Mouse (Mus musculus) frontal cortex, postnatal 14 days (tissue): Measurements from ENCODE around the gene Leo1.

Experiments used
- DNase-seq, 2 experiments: peaks; one replicate each; pipeline ENCODE4 v3.0.0; 2022; ENCODE audit warnings: low spot score in 2 of 2

Gene Leo1

GRCm38 (mm10) chr9:75440796-75441666 lies at the start of gene Leo1:
Gene Leo1 (plus strand): TSS chr9:75441524.
- peak; percentile 81 to 85 for DNase-seq

- no peak for DNase-seq
Measured at GRCm38 (mm10) chr9:75393251-75393650, 48.1 kb upstream of the Leo1 start.

DNA sequence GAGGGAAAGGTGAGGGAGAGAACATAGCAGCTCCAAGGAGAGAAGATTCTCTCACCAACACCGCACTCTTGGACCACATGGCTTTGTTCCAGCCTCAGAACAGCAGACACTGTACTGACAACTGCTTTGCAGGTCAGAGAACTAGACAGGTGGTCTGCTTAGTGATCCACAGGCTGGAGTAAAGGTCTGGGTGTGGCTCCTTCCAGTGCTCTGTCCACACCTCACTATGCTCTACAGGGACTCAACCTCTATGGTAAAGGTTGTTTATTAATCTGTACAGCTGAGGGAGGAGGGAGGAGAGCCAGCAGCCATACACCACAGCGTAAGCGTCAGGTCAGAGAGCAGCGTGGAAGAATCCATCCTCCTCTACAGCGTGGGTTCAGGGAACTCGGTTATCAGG lies 45.4 kb upstream of the Leo1 start:
- no peak for DNase-seq

DNA sequence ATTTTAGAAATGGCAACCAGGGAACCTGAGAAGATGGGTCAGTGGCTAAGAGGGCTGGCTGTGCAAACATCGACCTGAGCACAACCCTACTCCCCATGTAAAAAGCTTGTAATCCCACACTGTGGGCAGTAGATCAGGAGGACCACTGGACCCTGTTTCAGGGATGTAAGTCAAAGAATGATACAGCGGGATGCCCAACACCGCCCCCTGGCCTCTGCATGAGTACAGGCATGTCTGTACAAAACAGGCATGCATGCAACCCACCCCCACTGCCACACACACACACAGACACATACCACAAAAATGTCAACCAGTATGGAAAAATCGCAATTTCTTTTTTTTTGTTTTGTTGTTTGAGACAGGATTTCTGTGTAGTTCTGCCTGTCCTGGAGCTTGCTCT lies 42.3 kb upstream of the Leo1 start:
- DNase-seq = no peak

GRCm38 (mm10) chr9:75400639-75401038 lies 40.7 kb upstream of the Leo1 start:
- DNase-seq = no peak

DNA sequence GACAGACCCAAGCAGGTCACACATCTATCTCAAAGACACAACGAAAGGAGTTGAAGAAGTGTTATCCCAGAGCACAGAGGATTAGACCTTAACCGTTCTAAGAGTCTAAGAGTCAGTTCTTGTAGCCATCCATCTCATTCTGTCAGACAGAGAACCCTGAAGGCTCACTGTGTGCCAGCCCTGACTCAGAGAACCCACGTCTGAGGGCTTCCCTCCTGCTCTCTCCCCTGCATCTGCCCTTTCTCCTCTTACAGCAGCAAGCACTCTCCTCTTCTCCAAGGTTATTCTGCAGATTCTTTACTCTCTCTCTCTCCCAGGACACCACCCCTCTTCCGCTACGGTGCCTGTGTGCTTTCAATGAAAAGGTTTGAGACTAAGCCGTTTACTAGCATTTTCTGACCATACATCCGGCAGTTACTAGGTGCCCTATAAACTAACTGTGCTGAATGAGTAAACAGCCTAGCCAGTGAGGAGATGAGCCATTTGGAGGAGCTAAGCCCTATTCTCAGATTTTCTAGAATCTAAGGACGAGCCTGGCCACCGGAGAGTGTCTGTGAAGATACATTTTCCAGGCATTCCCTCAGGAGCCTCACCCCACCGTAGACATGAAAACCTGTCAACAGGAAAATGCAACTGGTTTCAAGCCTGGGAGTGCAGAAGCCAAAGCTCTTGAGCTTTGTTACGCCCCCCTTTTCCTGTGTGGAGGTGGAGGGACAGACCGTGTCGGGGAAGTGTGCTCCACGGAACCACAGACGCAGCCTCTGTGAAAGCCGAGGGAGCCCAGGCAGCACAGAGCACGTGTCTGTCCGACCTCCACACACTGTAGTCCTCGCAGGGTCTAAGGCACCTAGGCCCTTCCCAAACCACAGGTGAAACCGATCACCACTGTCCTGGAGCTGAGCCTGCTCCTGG lies 39.5 kb upstream of the Leo1 start:
- DNase-seq = no peak

GRCm38 (mm10) chr9:75403520-75403919 lies 37.8 kb upstream of the Leo1 start:
- no peak for DNase-seq

GRCm38 (mm10) chr9:75406121-75406520 lies 35.2 kb upstream of the Leo1 start:
- DNase-seq = no peak

GRCm38 (mm10) chr9:75407803-75408202 lies 33.5 kb upstream of the Leo1 start:
- peak in 1 of 2 experiments; percentile 29 for DNase-seq

GRCm38 (mm10) chr9:75408204-75408826 lies 33.0 kb upstream of the Leo1 start:
- DNase-seq = no peak

DNA sequence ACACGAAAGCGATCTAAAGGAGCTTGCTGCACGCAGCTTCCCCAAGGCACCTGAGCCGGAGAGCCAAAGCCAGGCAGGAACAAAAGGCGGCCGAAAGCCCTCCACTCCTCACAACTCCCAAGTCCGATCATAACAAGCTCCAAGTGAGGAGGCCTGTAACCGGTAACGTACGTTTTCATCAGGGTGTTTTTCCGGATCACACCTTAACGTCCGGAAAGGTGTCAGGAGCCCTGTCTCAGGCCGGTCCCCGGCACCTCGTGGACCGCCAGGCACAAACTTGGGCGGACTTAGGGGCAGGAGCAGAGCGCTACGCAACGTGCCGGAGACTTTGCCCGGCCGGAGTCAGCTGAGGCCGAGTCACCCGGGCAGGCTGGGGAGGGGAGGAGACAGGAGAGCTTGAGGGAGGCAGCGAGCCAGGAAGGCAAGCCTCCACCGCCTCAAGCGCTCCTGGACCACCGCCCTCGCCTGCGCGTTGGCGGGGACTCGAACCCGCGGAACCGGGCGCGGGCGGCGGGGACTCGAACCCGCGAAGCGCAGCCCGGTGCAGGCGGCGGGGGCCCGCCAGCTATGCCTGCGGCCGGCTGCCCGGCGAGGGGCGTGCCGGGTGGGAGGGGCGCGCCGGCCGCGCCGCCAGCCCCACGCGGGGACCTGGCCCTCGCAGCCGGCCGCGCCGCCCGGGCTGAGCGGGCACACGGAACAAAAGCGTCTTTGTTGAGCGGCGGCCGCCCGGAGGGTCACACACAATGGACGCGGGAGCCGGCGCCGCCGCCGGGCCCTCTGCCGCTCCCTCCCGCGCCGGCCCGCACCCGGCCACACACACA lies 32.1 kb upstream of the Leo1 start:
- DNase-seq = peak; percentile 48 to 55

- DNase-seq = peak; percentile 92 to 96
Measured at GRCm38 (mm10) chr9:75409852-75410378, 31.4 kb upstream of the Leo1 start, which contains the start of gene Mapk6. Gene Mapk6 (minus strand): TSS chr9:75410005.

DNA sequence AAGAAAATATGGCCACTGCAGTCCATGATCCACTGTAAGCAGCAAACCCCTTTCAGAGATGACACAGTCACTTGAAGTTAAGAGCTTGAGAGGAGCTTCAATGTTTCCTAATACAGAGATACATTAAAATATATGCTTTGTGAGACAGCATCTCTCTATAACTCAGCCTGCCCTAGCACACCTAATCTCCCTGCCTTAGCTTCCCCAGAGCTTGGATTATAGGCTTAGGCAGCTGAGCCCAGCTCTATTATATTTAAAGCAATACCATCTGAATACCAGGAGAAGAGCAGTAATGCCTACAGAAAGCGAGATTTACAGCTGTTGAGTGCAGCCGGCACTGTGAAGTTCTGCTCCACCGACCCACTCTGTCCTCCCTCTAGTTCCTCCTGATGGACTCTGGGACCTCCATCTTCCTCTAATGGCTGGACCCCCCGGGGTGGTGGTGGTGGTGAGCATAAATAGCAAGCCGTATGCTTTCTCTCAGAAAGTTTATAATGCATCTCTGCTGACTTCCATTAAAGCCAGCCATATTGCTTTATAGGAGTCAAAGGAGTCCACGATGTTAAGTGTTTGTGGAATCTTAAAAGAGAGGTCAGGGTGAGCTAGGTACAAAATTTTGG lies 30.3 kb upstream of the Leo1 start:
- no peak for DNase-seq

- no peak for DNase-seq
Measured at GRCm38 (mm10) chr9:75411584-75411983, 29.7 kb upstream of the Leo1 start.

DNA sequence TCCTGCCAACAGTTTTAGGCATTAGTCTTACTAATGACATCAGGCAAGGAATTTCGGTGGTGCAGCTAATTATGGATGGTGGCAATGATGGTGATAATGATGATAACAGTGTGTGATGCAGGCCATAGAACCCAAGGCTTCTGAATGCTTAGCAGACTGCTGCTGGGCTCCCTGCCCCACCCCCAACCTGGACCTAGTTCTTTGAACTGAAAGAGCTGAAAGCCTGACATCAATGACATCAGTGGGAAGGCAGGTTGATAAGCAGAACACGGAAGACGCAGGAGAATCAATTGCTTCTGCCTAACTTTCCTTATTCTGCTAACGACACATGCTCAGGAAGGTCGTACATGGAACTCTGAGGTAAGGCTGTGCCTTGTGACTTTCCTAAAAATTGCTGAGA lies 28.1 kb upstream of the Leo1 start:
- no peak for DNase-seq

DNA sequence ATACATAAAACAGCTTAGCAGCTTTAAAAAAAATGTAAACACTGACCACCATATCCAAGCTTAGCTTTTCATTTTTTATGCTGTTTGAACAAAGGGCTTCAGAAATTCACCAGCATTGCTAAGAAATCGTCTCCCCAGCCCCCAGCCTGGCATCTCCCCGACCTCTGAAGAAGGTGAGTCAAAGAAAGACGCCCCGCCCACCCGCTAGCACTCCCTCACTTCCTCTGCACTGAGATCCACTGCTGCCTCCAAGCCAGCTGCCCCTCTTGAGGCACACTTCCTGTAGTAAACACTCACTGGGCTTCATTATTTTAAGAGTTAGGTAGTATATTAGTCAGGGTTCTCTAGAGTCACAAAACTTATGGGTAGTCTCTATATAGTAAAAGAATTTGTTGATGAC lies 27.1 kb upstream of the Leo1 start:
- no peak for DNase-seq

DNA sequence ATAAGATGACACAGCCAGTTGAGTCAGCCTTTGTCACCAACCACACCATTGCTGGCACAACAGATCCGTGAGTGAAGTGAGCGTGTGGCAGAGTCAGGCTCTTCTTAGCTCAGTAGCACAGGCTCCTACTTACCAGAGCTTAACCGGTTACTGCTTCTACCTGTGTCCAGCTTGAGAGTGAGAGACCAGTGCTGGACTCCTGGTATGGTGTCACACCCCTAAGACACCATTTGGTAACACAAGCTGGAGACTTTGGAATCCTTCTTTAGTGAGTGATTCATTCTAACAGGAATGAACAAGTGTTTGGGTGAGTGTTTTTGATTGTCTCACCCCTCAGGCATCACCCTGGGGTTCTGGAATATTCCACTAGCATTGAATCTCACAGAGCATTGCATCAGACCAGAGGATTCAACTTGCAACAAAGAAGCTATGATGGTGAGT lies 19.1 kb upstream of the Leo1 start:
- no peak for DNase-seq

- no peak for DNase-seq
Measured at GRCm38 (mm10) chr9:75423683-75424082, 17.6 kb upstream of the Leo1 start.

DNA sequence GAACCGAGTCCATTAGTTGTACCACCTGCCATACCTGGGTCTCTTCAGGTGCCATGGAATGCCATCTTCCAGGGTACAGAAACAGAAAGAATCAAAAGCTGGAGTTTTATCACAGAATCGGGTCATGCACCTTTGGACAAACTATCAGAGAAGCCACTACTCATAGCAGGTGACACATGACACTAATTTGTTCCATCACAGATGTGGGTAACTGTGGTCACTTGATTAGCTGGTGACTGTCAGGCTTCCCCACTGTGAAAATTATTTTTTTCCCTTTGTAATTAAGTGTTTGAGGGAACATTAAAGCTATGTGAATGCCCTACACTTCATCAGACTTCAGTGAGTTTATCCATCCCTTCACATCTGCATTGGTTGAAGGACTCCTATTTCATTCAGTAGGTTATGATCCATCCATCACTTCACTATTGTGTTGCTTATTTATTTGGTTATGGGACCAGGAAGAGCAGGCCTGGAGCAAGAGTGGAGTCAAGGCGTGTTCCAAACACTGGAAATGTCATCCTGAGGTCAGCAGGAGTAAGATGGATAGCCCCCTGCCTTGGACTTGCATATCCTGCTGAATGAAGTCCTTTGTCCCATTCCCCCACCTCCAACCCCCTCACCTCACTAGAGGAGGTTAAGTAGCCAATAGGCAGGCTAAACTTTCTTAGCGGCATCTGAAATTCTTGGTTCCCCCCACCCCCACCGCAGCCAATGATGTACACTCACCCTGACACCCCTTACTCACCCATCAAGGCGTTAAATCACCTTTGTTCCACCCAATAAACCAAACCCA lies 16.8 kb upstream of the Leo1 start:
- DNase-seq = no peak
